In genomic region chr2:117050061-117050460, GRCm38 (mm10) we compare ENCODE assay signal across 12 mouse cellular contexts.
"Had no signal": no experiment of that assay in that cellular context is flagged by ENCODE, and none has a peak within 500 bp of the region (broad histone marks: within the 10 kb centered on the region; RNA-seq: fewer than 3 reads in every experiment).

No protein-coding gene starts in this region.

- H3K36me3 ChIP-seq: midbrain, embryonic 10.5 days; midbrain, embryonic 13.5 days; midbrain, embryonic 15.5 days; neural tube, embryonic 12.5 days had no signal

- H3K4me3 ChIP-seq: midbrain, embryonic 10.5 days; midbrain, embryonic 13.5 days; midbrain, embryonic 15.5 days; neural tube, embryonic 12.5 days had no signal

- DNase-seq: lung, adult 18-20 months; lung, embryonic 14.5 days; lung, postnatal 10 days; lung, postnatal 4 days; right cerebral cortex, postnatal 14 days; thymus, adult 18-20 months; thymus, postnatal 25 days; thymus, postnatal 4 days had no signal

- H3K27me3 ChIP-seq: midbrain, embryonic 13.5 days; midbrain, embryonic 15.5 days; neural tube, embryonic 12.5 days had no signal

- H3K4me1 ChIP-seq: midbrain, embryonic 10.5 days; midbrain, embryonic 13.5 days; midbrain, embryonic 15.5 days; neural tube, embryonic 12.5 days had no signal

- H3K27ac ChIP-seq: midbrain, embryonic 10.5 days; midbrain, embryonic 13.5 days; midbrain, embryonic 15.5 days; neural tube, embryonic 12.5 days had no signal
